Mouse (Mus musculus) large intestine, adult 2 months (tissue): ENCODE data around the gene Gprc5c. TPM values are rescaled to one million over a fixed set of nuclear protein-coding genes. Genes with fewer than 3 reads are reported as not detected.

Experiments used
- DNase-seq: peaks from one replicate; pipeline ENCODE4 v3.0.0-alpha.2; 2012; ENCODE audit warnings: low read depth, low spot score
- WGBS: fragments of 180-500 bp; shearing (Covaris S2); methylation state at CpG from one replicate; pipeline ENCODE4 v1.1.7; 2018; 5-methylcytosine and 5-hydroxymethylcytosine counted together
- polyA plus RNA-seq: library from polyadenylated mRNA; depleted of rRNA; stranded (reverse); fragments of >200 nt; gene quantifications from 2 replicates; pipeline ENCODE4 v1.2.3, GENCODE M21; 2012

Gene Gprc5c
- polyA plus RNA-seq, 1 experiment = 2.0 TPM

GRCm38 (mm10) chr11:114863918-114864420 is 13.0 kb downstream of the Gprc5c start:
- 91% methylated on average over 21 of the region's 21 CpGs for WGBS
- DNase-seq = no peak

DNA sequence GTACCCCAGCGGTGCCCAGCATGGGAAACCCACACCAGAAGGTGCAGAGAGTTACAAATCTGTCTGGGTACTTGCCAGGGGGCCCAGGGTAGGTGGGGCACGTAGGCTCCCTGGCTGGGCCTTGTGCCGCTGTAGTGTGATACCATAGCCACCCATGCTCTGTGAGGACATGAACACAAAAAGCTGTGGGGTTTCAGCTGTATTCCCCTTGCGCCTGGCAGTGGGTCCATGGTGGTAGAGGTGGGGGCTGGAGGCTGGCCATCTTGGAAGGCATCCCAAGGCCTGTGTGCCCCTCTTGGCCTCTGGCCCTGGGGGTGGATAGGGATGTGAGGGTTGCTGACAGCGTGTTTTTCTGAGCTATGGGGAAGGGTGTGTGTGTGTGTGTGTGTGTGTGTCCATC is 15.0 kb downstream of the Gprc5c start:
- DNase-seq = no peak
- WGBS = 73% methylated on average over 5 of the region's 5 CpGs

DNA sequence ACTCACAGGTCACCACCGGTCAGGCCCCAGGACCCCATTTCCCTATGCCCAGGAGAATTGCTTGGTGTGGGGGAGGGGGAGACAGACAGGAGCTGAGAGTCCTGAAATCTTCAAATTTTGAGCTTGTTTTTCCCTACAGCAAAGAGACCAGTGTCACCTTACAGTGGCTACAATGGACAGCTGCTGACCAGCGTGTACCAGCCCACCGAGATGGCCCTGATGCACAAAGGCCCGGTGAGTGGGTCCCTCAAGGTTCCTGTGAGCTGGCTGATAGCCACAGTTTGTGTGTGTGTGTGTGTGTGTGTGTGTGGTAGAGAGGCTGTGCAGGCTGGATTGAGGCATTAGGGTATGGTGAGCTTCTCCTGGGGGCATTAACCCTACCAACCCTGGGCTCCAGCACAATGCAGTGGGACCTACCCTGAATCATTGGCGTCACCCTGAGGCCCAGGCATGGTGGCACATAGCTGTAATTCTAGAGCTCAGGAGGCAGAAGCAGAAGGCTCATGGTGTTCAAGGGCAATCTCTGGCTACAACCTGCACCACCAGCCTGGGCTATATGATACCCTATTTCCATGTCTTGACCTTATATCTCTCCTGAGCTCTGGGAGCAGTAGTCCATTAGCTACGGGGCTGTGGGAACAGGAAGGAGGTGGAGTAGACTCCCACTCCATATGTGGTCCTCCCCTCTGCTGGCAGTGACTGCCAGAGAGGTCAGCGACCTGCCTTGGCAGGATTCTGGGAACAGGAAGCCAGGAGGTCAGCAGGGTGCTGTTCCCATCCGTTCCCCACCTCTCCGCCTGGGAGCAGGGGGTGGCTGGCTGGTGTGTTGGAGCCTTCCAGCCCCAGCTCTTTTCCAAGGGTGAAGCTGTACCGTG is 15.8 kb downstream of the Gprc5c start:
- DNase-seq = no peak
- 52% methylated on average over 10 of the region's 10 CpGs for WGBS

DNA sequence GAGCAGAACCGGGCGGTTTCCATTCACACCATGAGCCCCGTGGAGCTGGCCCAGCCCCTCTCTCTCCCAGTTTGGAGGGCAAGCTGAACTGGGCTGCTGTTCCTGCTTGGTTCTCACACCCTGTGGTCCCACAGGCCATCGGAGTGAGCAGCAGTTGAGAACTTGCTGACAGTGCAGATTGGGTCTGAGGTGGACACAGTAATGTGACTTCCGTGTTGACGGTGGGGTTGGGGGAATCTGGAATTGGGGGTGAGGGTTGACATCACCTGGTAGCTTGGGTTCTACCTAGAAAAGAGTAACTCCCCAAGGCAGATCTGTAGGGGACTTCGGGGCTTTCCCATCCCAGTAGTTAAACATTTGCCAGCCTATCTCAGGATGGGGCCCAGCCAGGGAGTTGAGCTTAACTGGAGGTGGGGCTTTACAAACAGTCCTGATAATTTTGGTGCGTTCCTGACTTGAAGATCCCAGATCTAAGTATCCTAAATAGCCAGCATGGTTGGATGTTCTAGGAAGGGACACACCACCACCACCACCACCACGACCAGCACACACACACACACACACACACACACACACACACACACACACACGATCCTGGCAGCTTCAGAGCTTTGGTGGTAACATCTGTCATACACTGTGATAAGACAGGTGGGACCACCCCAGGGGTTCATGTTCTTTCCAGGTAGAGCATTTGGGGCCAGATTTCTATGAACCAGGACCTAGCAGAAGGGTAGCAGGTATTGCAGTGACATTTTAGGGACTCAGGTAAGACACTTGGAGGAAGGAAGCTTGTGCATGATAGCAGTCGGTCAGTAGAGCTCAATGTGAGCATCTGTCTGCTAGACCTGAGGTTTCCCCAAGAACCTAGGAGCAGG is 16.6 kb downstream of the Gprc5c start:
- WGBS = 31% methylated on average over 11 of the region's 11 CpGs
- no peak for DNase-seq

- no peak for DNase-seq
- 91% methylated on average over 12 of the region's 12 CpGs for WGBS
These were observed 17.3 kb downstream of the Gprc5c start for GRCm38 (mm10) chr11:114868280-114868679.

DNA sequence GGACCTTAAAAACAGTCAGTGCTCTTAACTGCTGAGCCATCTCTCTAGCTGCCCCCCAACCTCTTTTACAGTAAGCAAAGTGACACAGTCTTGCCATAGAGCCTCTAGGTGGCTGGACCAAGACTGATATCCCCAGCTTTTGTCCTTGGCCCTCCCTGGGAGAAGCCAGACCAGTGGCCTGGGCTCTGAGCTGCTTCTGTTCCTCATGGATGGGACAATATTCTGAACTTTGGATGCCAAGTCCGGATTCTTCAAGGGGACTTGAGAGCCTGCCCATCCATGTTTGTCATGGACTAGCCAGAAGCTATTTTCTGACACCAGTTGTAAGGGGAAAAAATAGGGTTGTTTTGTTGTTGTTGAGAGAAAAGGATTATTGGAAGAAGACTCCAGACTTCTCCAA is 18.8 kb downstream of the Gprc5c start:
- DNase-seq = no peak
- WGBS = 86% methylated on average over 1 of the region's 1 CpGs

- DNase-seq = no peak
These were observed 20.6 kb downstream of the Gprc5c start for GRCm38 (mm10) chr11:114871540-114871939.

DNA sequence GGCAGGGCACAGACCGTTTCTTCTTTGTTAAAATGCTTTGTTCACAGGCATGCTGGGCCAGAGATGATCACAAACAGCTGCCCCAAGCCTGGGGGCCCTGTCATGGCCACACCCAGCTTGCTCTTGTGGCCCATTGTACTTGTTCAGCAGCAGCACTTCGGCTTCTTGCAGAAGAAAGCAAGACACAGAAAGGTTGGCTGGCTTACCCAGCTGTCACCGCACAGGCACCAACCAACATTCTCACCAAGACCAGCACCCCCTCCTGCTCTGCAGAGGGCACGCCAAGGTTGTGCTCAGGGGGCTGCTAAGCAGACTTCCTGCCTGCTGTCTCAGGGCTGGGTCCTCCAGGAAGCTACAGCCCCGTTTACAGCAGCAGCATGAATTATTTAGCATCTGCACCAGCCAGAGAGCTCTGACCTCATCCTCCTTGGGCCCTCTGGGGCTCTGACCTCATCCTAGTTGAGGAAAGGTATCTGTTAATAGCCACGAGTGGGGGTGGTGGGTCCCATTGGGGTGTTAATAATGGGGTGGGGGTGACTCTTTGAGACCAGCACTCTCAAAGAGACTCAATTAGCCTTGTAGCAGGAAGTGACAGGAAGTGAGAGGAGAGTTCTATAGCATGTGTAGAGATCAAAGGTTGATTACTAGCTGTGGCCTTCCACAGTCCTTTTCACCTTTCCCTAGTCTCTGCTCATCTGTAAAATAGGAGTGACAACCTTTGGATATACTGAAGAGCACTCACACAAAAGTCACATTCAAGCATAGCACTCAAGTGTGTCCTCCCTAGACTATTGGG is 22.3 kb downstream of the Gprc5c start:
- 47% methylated on average over 6 of the region's 6 CpGs for WGBS
- no peak for DNase-seq

More at GRCm38 (mm10) chr11:114871540-114871939, 20.6 kb downstream of the Gprc5c start:
- 88% methylated on average over 2 of the region's 2 CpGs for WGBS

DNA sequence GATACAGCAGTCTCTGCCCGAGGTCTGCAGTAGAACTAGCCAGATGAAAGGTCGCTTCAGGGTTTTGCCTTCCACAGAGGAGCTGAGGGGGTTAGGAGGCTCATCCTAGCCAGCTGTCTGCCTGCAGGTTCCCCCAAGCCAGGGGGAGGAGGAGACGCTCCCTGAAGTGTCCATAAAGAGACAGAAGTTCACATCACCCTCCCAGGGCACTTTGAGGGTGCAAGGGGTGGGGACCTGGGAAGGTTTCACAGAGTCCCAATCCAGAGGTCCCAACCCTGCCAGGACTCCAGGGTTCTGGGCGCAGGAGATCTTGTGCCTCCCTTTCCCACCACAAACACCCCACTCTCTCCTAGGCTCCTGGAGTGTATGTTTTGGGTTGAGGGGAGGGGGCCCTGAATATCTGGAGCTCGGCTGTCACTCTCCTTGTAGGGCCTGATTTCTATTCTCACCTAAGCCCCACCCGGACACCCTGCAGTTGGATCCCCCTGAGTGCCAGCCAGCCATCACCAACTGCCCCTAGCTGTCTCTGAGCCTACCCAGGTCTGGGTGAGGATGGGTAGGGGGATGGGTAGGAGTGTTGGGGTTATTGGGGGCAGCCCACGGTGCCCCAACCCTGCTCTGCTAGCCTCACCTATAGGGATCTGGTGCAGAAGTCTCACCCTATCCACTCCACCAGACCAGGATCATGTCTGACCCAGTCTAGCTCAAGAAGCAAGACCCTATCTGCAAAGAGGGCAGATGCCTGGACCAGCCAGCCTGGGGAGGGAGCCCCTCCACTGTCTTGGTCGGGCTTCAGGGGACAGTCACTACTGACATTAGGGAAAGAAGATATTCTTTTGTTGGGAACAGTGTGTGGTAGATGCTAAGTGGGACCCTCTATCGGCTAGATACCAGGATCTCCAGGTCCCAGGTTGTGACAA is 23.5 kb downstream of the Gprc5c start:
- no peak for DNase-seq
- 76% methylated on average over 9 of the region's 9 CpGs for WGBS

- WGBS = 45% methylated on average over 9 of the region's 9 CpGs
- DNase-seq = no peak
These were observed 24.4 kb downstream of the Gprc5c start for GRCm38 (mm10) chr11:114875301-114875801.

DNA sequence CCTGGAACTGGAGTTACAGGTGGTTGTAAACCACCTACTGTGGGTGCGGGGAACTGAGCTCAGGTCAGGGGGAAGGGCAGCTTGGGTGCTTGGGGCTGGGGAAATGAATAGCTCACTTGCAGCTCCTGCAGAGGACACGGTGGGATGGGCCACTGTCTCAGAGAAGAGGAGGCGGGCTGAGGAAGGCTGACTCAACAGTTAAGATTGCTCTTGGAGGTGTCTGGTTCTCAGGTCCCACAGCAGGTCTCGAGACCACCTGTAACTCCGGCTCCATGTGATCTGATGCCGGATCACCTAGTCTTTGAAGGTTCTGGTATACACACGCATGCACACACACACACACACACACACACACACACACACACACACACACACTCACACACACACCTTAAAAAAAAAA is 25.2 kb downstream of the Gprc5c start:
- DNase-seq = no peak

GRCm38 (mm10) chr11:114876621-114877020 is 25.7 kb downstream of the Gprc5c start:
- DNase-seq = no peak
- 59% methylated on average over 2 of the region's 2 CpGs for WGBS

More for the DNA sequence above, 25.2 kb downstream of the Gprc5c start:
- WGBS = 54% methylated on average over 7 of the region's 7 CpGs

DNA sequence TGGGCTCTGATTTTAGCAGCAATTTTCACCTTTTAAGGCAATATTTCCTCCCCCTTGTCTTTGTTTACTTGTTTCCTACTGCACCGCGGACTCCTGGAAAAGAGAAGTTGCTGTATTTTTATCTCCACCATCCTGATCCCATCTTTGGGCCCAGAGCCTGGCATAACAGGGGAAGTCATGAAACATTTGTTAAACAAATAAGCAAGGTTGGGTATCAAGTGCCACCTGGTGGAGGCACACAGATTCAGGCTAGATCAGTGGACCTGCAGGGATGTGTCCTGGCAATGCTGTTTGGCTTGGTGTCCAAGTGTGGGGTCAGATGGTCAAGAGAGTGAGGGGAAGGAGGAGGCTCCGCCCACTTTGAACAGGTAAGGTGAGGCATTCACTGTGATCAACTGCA is 26.2 kb downstream of the Gprc5c start:
- WGBS = 31% methylated on average over 3 of the region's 3 CpGs

DNA sequence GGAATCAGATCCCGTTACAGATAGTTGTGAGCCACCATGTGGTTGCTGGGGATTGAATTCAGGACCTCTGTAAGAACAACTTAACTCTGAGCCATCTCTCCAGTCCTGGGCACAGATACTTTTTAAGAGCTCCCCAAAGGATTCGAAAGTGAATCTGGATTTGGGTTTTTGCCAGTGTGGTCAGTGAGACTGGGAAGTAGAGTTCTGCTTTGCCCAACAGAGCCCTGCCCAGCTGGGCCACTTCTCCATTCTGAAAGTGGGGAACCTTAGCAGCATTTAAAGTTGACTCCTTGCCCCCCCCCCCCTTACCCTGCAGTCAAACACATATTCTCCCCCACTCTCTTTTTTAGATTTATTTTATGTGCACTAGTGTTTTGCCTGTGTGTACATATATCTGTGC is 28.7 kb downstream of the Gprc5c start:
- WGBS = 67% methylated on average over 2 of the region's 2 CpGs
- DNase-seq = no peak

More for the DNA sequence above, 26.2 kb downstream of the Gprc5c start:
- no peak for DNase-seq

DNA sequence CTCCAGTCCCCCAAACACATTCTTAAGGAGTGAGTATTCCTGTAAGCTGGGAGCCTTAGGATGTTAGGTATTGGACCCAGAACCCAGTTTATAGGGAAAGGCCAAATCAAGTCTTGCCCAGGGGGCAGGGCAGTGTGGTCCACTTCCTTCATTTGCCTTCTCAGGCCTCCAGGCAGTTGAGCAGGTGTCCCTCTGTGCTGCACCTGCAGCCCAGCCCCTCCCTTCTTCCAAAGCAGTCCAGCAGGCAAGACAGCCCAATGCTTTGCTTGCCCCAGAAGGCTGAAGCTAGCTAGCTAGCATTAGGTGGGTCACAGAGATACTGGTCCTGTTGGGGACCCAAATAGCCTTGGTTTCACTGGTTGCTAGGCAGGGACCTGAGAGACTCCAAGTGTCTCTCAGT is 29.2 kb downstream of the Gprc5c start:
- DNase-seq = no peak

DNA sequence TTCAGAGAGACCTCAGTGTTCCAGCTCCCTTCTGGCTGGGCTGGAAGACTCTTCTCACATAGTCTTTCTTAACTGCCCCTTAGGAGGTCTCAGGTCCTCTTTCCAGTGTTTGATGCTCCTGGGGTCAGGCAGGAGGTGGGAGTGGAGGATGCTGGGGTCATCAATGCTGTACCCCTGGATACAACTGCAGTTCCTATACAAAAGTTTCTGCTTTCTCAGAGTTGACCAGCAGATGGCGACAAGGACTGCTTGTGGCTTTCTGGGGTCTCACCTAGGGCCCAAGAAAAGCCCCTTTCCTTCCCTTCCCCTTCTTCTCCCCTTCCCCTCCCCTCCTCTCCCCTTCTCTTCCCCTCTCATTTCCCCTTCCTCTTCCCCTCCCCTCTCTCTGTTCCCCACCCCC is 29.6 kb downstream of the Gprc5c start:
- DNase-seq = no peak

GRCm38 (mm10) chr11:114883251-114883789 is 32.4 kb downstream of the Gprc5c start:
- no peak for DNase-seq
- WGBS = 77% methylated on average over 4 of the region's 4 CpGs

More for the DNA sequence above, 29.6 kb downstream of the Gprc5c start:
- WGBS = 9% methylated on average over 1 of the region's 1 CpGs
